In genomic region chr8:124751709-124752173, GRCm38 (mm10) we compare ENCODE assay signal across 8 mouse cellular contexts. TPM values are rescaled to one million over a fixed set of nuclear protein-coding genes. Genes with fewer than 3 reads are reported as not detected.
DNase-seq lines count a peak whose midpoint lies in the region; ATAC-seq lines count a peak whose summit lies in the region.

TSS of gene Fam89a (minus strand) at chr8:124751832.

- peak; percentile 46; the same call in 1 of the 2 replicates for ATAC-seq in erythroid progenitor cell, adult 5-6 weeks (replicated peaks; ENCODE audit: low FRiP score, poor library complexity, severe bottlenecking)

- H3K27me3 ChIP-seq in splenic B cell, adult 2 months (ENCODE audit: control insufficient read depth, insufficient read depth, low read length, poor library complexity, severe bottlenecking): no peaks in the 10 kb centered on the region

- DNase-seq in urinary bladder, adult 18-20 months (ENCODE audit: low spot score in 2 of 2): peak; percentile 24 to 53
- DNase-seq in urinary bladder, postnatal 10 days (ENCODE audit: low spot score): no peak
- peak; percentile 56 to 64 for DNase-seq in heart, postnatal 14 days
- peak; percentile 80 to 86 for DNase-seq in kidney, postnatal 4 days
- DNase-seq in mesoderm, embryonic 11.5 days (ENCODE audit: low read depth, low spot score): peak; percentile 64
- DNase-seq in splenic B cell, adult 2 months (ENCODE audit: low read depth, low spot score): peak; percentile 62
- DNase-seq in left cerebral cortex, postnatal 14 days (ENCODE audit: low spot score in 2 of 2): no peak

- H3K36me3 ChIP-seq in splenic B cell, adult 2 months (ENCODE audit: control insufficient read depth, insufficient read depth, low read length, poor library complexity, severe bottlenecking): no peaks in the 10 kb centered on the region

- intact Hi-C loops in heart, postnatal 14 days (cut with DNase I): no loop called here
- intact Hi-C loops in left cerebral cortex, postnatal 14 days (cut with DNase I): no loop called here

RNA-seq across cellular contexts. Expression of gene Fam89a, which starts in this region (rescaled TPM):
- total RNA-seq in erythroid progenitor cell, adult 5-6 weeks (2015; ENCODE audit: low replicate concordance): not detected in 2 replicates
- not detected in 2 replicates for total RNA-seq in erythroid progenitor cell, adult 5-6 weeks (2017; ENCODE audit: low replicate concordance)
- total RNA-seq in heart, postnatal 14 days (2021): 1 to 10 TPM; 1.8 to 1.9 TPM
- total RNA-seq in left cerebral cortex, postnatal 14 days (2021): under 1 TPM; 0.34 to 0.62 TPM

Comparison
In these comparisons a context has a peak if more than half of its experiments do, and no peak if none do; other contexts are left out.
1. DNase-seq: peak in urinary bladder, adult 18-20 months (2 of 2), heart, postnatal 14 days (2 of 2), kidney, postnatal 4 days (2 of 2), mesoderm, embryonic 11.5 days (single experiment) and splenic B cell, adult 2 months (single experiment); none in urinary bladder, postnatal 10 days (single experiment) and left cerebral cortex, postnatal 14 days (0 of 2).
2. Peak in ATAC-seq in erythroid progenitor cell, adult 5-6 weeks; RNA of the gene not detected or under 1 TPM.